Mouse (Mus musculus): Measurements from ENCODE around the gene Gm5751. TPM values are rescaled to one million over a fixed set of nuclear protein-coding genes. Genes with fewer than 3 reads are reported as not detected.

Gene Gm5751
- total and polyA plus RNA-seq, 3 experiments: 0.51 TPM; not detected in 2

- Histone ChIP-seq H3K9me3 (replicated peaks; ENCODE audit: low read length) (no peaks in the 10 kb centered on the region), H3K4me1 (ENCODE audit: control insufficient read depth in 1 of 2, insufficient read depth in 2 of 2) (no peaks in the 10 kb centered on the region), H3K9ac (ENCODE audit: insufficient read depth, low read depth) (no peak within 1 kb of the TSS), H3K4me3 (replicated peaks in 1 of 3; ENCODE audit: low read depth in 2 of 3, low read length in 2 of 3, poor library complexity in 1 of 3) (no peak within 1 kb of the TSS), H3K27me3 (replicated peaks) (no peaks in the 10 kb centered on the region), H3K79me2 (replicated peaks; ENCODE audit: control insufficient read depth, extremely low read depth, insufficient read depth, poor library complexity, severe bottlenecking) (no peaks in the 10 kb centered on the region), H3K36me3 (replicated peaks in 1 of 2; ENCODE audit: control insufficient read depth in 1 of 2, insufficient read depth in 1 of 2, low read length in 1 of 2) (no peaks in the 10 kb centered on the region), H3K27ac (ENCODE audit: insufficient read depth, low read depth) (no peak within 1 kb of the TSS), H3K4me2 (ENCODE audit: insufficient read depth, low read depth, poor library complexity, severe bottlenecking) (no peak within 1 kb of the TSS)
- dilution Hi-C loops (cut with MboI; ENCODE audit: extremely low pct_ligation_motif_present, extremely low pct_unique_long_range_greater_than_20kb, low sequenced_read_pairs) (no loop called here), in situ Hi-C loops (cut with MboI; ENCODE audit: low pct_ligation_motif_present, low pct_unique_long_range_greater_than_20kb, low sequenced_read_pairs) (no loop called here)
- no peak for TF ChIP-seq MAZ (IDR thresholded peaks at IDR 0.05; ENCODE audit: low read depth, low read length)
- no peak for TF ChIP-seq USF2 (conservative IDR thresholded peaks at IDR 0.05; ENCODE audit: low read depth, low read length)
- TF ChIP-seq CTCF (conservative IDR thresholded peaks at IDR 0.05 in 1 of 2, IDR thresholded peaks at IDR 0.05 in 1 of 2; ENCODE audit: low read depth in 2 of 2, low read length in 2 of 2): no peak
- no peak for TF ChIP-seq MXI1 (IDR thresholded peaks at IDR 0.05; ENCODE audit: low read depth, low read length)
- no peak for TF ChIP-seq CHD2 (IDR thresholded peaks at IDR 0.05; ENCODE audit: low read length)
- no peak for TF ChIP-seq NELFE (IDR thresholded peaks at IDR 0.05; ENCODE audit: low read depth, low read length)
- DNase-seq (ENCODE audit: extremely low read depth): no peak
These were observed 18.5 kb downstream of the Gm5751 start, which contains the start of gene B630019K06Rik for GRCm38 (mm10) chrX:8892343-8893155. Gene B630019K06Rik, plus strand, starts transcription at chrX:8892382.

GRCm38 (mm10) chrX:8893182-8893651 lies 19.2 kb downstream of the Gm5751 start:
- TF ChIP-seq ZMIZ1 (IDR thresholded peaks at IDR 0.05; ENCODE audit: low read depth, low read length): no peak
- TF ChIP-seq TBP (conservative IDR thresholded peaks at IDR 0.05; ENCODE audit: low read depth, low read length): no peak
- TF ChIP-seq CTCF (conservative IDR thresholded peaks at IDR 0.05 in 1 of 2, IDR thresholded peaks at IDR 0.05 in 1 of 2; ENCODE audit: low read depth in 2 of 2, low read length in 2 of 2): no peak
- TF ChIP-seq POLR2AphosphoS2 (IDR thresholded peaks at IDR 0.05; ENCODE audit: low read depth, low read length): no peak
- TF ChIP-seq GABPA (IDR thresholded peaks at IDR 0.05; ENCODE audit: insufficient replicate concordance, low read depth, low read length): no peak
- no peak for TF ChIP-seq MAFK (IDR thresholded peaks at IDR 0.05; ENCODE audit: insufficient replicate concordance, low read length)
- TF ChIP-seq MAZ (IDR thresholded peaks at IDR 0.05; ENCODE audit: low read depth, low read length): no peak
- TF ChIP-seq ZNF384 (IDR thresholded peaks at IDR 0.05; ENCODE audit: low read depth, low read length): no peak
- no peaks in the 10 kb centered on the region for H3K79me2 ChIP-seq (replicated peaks; ENCODE audit: control insufficient read depth, extremely low read depth, insufficient read depth, poor library complexity, severe bottlenecking)
- no peak overlapping the region for H3K4me3 ChIP-seq (replicated peaks in 1 of 3; ENCODE audit: low read depth in 2 of 3, low read length in 2 of 3, poor library complexity in 1 of 3)
- DNase-seq (ENCODE audit: extremely low read depth): no peak
- no peaks in the 10 kb centered on the region for H3K27me3 ChIP-seq (replicated peaks)
- no peaks in the 10 kb centered on the region for H3K9me3 ChIP-seq (replicated peaks; ENCODE audit: low read length)
- H3K27ac ChIP-seq (ENCODE audit: insufficient read depth, low read depth): no peak overlapping the region
- in situ Hi-C loops (cut with MboI; ENCODE audit: low pct_ligation_motif_present, low pct_unique_long_range_greater_than_20kb, low sequenced_read_pairs) (no loop called here), dilution Hi-C loops (cut with MboI; ENCODE audit: extremely low pct_ligation_motif_present, extremely low pct_unique_long_range_greater_than_20kb, low sequenced_read_pairs) (no loop called here)
- no peak overlapping the region for H3K4me2 ChIP-seq (ENCODE audit: insufficient read depth, low read depth, poor library complexity, severe bottlenecking)
- H3K4me1 ChIP-seq (ENCODE audit: control insufficient read depth in 1 of 2, insufficient read depth in 2 of 2): no peaks in the 10 kb centered on the region
- H3K9ac ChIP-seq (ENCODE audit: insufficient read depth, low read depth): no peak overlapping the region
- no peaks in the 10 kb centered on the region for H3K36me3 ChIP-seq (replicated peaks in 1 of 2; ENCODE audit: control insufficient read depth in 1 of 2, insufficient read depth in 1 of 2, low read length in 1 of 2)

Measured in CH12.LX (cell line).